Mouse (Mus musculus): ENCODE results near the gene Rnf169. TPM values are rescaled to one million over a fixed set of nuclear protein-coding genes. Genes with fewer than 3 reads are reported as not detected.
A peak's percentile ranks its signal among the peaks of the same experiment; 100 is the strongest.
"Not testable (repeated sequence)": the region's sequence is repeated elsewhere in the genome, so short reads cannot be mapped to it uniquely, and the experiment has no call there.

The Rnf169 gene
- total RNA-seq, 2 experiments from 2014 or later, result 14.7 TPM

- intact Hi-C loops (cut with DNase I), result no loop called here
- no peak for DNase-seq
Measured at GRCm38 (mm10) chr7:99956095-99956494, 24.2 kb downstream of the Rnf169 start.

- intact Hi-C loops (cut with DNase I), result no loop called here
- DNase-seq, result no peak
Measured at GRCm38 (mm10) chr7:99954212-99954611, 26.0 kb downstream of the Rnf169 start.

GRCm38 (mm10) chr7:99953442-99954098 lies 26.7 kb downstream of the Rnf169 start:
- no peak for DNase-seq
- intact Hi-C loops (cut with DNase I), result no loop called here

GRCm38 (mm10) chr7:99947329-99947728 lies 32.9 kb downstream of the Rnf169 start:
- peak in 1 of 2 experiments; percentile 7 for DNase-seq
- intact Hi-C loops (cut with DNase I), result no loop called here

GRCm38 (mm10) chr7:99946356-99946755 lies 33.9 kb downstream of the Rnf169 start:
- no peak for DNase-seq
- intact Hi-C loops (cut with DNase I), result no loop called here

- intact Hi-C loops (cut with DNase I), result no loop called here
- DNase-seq, result no peak
Measured at GRCm38 (mm10) chr7:99945939-99946338, 34.3 kb downstream of the Rnf169 start.

- DNase-seq; intact Hi-C loops (cut with DNase I): not testable (repeated sequence)
Measured at GRCm38 (mm10) chr7:99945012-99945411, 35.2 kb downstream of the Rnf169 start.

- no peak for DNase-seq
- intact Hi-C loops (cut with DNase I), result no loop called here
Measured at GRCm38 (mm10) chr7:99944520-99944919, 35.7 kb downstream of the Rnf169 start.

GRCm38 (mm10) chr7:99940669-99941068 lies 39.6 kb downstream of the Rnf169 start:
- no peak for DNase-seq
- intact Hi-C loops (cut with DNase I), result no loop called here

GRCm38 (mm10) chr7:99935758-99936157 lies 44.5 kb downstream of the Rnf169 start:
- no peak for DNase-seq
- intact Hi-C loops (cut with DNase I), result no loop called here

GRCm38 (mm10) chr7:99926916-99927714 lies 53.1 kb downstream of the Rnf169 start:
- intact Hi-C loops (cut with DNase I), result loop anchor here (1.0 to 10.0 kb wide), 2 partner anchors 55 to 188 kb away; no protein-coding TSS in a partner anchor
- DNase-seq, result peak; percentile 73 to 77

GRCm38 (mm10) chr7:99920416-99920815 lies 59.8 kb downstream of the Rnf169 start:
- intact Hi-C loops (cut with DNase I), result loop anchor here (10.0 kb wide), 1 partner anchor 194 kb away; no protein-coding TSS in a partner anchor
- DNase-seq, result no peak

GRCm38 (mm10) chr7:99919971-99920370 lies 60.3 kb downstream of the Rnf169 start:
- intact Hi-C loops (cut with DNase I), result loop anchor here (10.0 kb wide), 1 partner anchor 195 kb away; no protein-coding TSS in a partner anchor
- no peak for DNase-seq

GRCm38 (mm10) chr7:99919164-99919563 lies 61.1 kb downstream of the Rnf169 start:
- intact Hi-C loops (cut with DNase I), result no loop called here

GRCm38 (mm10) chr7:99917320-99917844 lies 62.9 kb downstream of the Rnf169 start:
- peak; percentile 40 to 54 for DNase-seq
- intact Hi-C loops (cut with DNase I), result no loop called here

More at GRCm38 (mm10) chr7:99919164-99919563, 61.1 kb downstream of the Rnf169 start:
- no peak for DNase-seq

- peak; percentile 46 to 61 for DNase-seq
- intact Hi-C loops (cut with DNase I), result no loop called here
Measured at GRCm38 (mm10) chr7:99916741-99917319, 63.4 kb downstream of the Rnf169 start.

GRCm38 (mm10) chr7:99915511-99915910 lies 64.7 kb downstream of the Rnf169 start:
- DNase-seq, result no peak

GRCm38 (mm10) chr7:99914316-99914715 lies 65.9 kb downstream of the Rnf169 start:
- no peak for DNase-seq
- intact Hi-C loops (cut with DNase I), result no loop called here

More at GRCm38 (mm10) chr7:99915511-99915910, 64.7 kb downstream of the Rnf169 start:
- intact Hi-C loops (cut with DNase I), result no loop called here

- intact Hi-C loops (cut with DNase I), result no loop called here
Measured at GRCm38 (mm10) chr7:99911038-99911437, 69.2 kb downstream of the Rnf169 start.

GRCm38 (mm10) chr7:99907463-99907862 lies 72.8 kb downstream of the Rnf169 start:
- DNase-seq, result no peak
- intact Hi-C loops (cut with DNase I), result no loop called here

More at GRCm38 (mm10) chr7:99911038-99911437, 69.2 kb downstream of the Rnf169 start:
- DNase-seq, result no peak

- intact Hi-C loops (cut with DNase I), result no loop called here
- no peak for DNase-seq
Measured at GRCm38 (mm10) chr7:99906346-99906745, 73.9 kb downstream of the Rnf169 start.
